Mouse (Mus musculus): Measurements from ENCODE around the gene 1700017D01Rik. TPM values are rescaled to one million over a fixed set of nuclear protein-coding genes. Genes with fewer than 3 reads are reported as not detected.
"Not testable (repeated sequence)": the region's sequence is repeated elsewhere in the genome, so short reads cannot be mapped to it uniquely, and the experiment has no call there.

The 1700017D01Rik gene
- polyA plus RNA-seq, 1 experiment = not detected

DNA sequence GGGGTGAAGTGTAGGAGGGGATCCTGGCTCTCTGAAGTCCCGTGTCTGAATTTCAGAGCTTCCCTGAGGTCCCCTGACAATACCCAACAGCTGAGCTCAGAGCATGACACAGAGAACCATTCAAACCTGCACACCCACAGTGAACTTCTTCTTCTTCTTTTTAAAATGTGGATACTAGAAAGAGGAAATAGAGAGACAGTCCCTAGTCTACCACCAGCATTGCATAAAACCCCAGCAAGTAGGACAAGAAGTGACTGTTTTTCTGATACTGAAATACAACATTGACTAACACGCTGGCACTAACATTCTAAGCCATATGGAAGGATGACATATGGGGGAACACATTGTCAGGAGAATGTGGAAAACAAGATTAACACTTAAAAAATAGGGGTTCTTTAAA, 11.3 kb downstream of the 1700017D01Rik start:
- Histone ChIP-seq H3K4me3 (ENCODE audit: extremely low read depth, insufficient read depth, insufficient read length) (no peak overlapping the region), H3K36me3 (ENCODE audit: control insufficient read depth, insufficient read depth, low read length) (no peaks in the 10 kb centered on the region), H3K27me3 (ENCODE audit: control insufficient read depth, insufficient read depth, low read length) (no peaks in the 10 kb centered on the region), H3K4me1 (ENCODE audit: control insufficient read depth, insufficient read depth, insufficient read length) (peaks cover 9% of the 10 kb centered on the region; the same call in 1 of the 2 replicates), H3K27ac (ENCODE audit: insufficient read depth, low read length) (peak overlapping the region; percentile 41; the same call in 1 of the 2 replicates)
- TF ChIP-seq CTCF (IDR thresholded peaks at IDR 0.05; ENCODE audit: extremely low read depth, insufficient read depth, insufficient read length, insufficient replicate concordance) (no peak), POLR2A (IDR thresholded peaks at IDR 0.05; ENCODE audit: low read depth, low read length) (no peak)
- peak in 1 of 2 experiments; percentile 39 for DNase-seq (ENCODE audit: low read depth in 1 of 2, low spot score in 2 of 2)
- 19% methylated on average over 2 of the region's 2 CpGs for WGBS

DNA sequence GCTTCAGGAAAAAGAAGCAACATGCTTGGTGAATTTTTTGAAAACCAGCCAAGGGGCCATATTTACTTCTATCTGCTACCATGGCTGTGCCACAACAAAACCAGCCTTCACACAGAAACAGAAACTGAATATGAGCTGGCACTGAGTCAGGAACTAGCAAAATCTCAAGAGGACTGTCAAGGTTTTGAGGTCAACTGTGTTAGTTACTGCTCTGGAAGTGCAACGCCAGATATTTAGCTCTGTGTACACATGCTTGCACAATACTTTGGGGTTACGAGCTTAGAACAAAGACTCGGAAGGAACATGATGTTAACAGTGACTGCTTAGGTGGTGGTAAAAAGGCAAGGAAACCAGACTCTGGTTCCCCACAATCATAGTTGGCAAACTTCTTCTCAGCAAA, 22.9 kb downstream of the 1700017D01Rik start:
- Histone ChIP-seq H3K36me3 (ENCODE audit: control insufficient read depth, insufficient read depth, low read length) (no peaks in the 10 kb centered on the region), H3K27me3 (ENCODE audit: control insufficient read depth, insufficient read depth, low read length) (no peaks in the 10 kb centered on the region), H3K4me1 (ENCODE audit: control insufficient read depth, insufficient read depth, insufficient read length) (peaks cover 3% of the 10 kb centered on the region; the same call in 1 of the 2 replicates), H3K27ac (ENCODE audit: insufficient read depth, low read length) (no peak overlapping the region), H3K4me3 (ENCODE audit: extremely low read depth, insufficient read depth, insufficient read length) (no peak overlapping the region)
- WGBS = 14% methylated on average over 3 of the region's 3 CpGs
- TF ChIP-seq POLR2A (IDR thresholded peaks at IDR 0.05; ENCODE audit: low read depth, low read length) (no peak), CTCF (IDR thresholded peaks at IDR 0.05; ENCODE audit: extremely low read depth, insufficient read depth, insufficient read length, insufficient replicate concordance) (no peak)
- peak in 1 of 2 experiments; percentile 14 for DNase-seq (ENCODE audit: low read depth in 1 of 2, low spot score in 2 of 2)

DNA sequence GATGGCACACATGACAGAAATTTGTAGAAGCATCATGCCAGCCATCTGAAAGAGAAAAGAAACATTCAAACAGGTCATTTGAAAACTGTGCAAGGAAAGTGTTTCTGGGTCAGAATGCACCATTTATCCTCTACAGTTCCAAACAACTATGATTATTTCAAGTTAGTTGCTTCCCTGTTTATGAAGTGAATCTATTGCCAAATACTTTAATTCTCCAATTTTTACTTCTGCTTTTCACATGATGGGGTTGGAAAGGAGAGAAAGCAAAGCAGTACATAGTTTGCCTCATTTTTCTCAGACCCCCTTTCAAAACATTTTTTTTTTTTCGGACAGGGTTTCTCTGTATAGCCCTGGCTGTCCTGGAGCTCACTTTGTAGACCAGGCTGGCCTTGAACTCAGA, 28.8 kb downstream of the 1700017D01Rik start:
- no peak overlapping the region for H3K27ac ChIP-seq (ENCODE audit: insufficient read depth, low read length)
- no peaks in the 10 kb centered on the region for H3K36me3 ChIP-seq (ENCODE audit: control insufficient read depth, insufficient read depth, low read length)
- no peak overlapping the region for H3K4me3 ChIP-seq (ENCODE audit: extremely low read depth, insufficient read depth, insufficient read length)
- no peak for TF ChIP-seq CTCF (IDR thresholded peaks at IDR 0.05; ENCODE audit: extremely low read depth, insufficient read depth, insufficient read length, insufficient replicate concordance)
- TF ChIP-seq POLR2A (IDR thresholded peaks at IDR 0.05; ENCODE audit: low read depth, low read length) = no peak
- WGBS = 71% methylated on average over 1 of the region's 1 CpGs
- H3K27me3 ChIP-seq (ENCODE audit: control insufficient read depth, insufficient read depth, low read length) = no peaks in the 10 kb centered on the region
- DNase-seq (ENCODE audit: low read depth in 1 of 2, low spot score in 2 of 2) = no peak
- H3K4me1 ChIP-seq (ENCODE audit: control insufficient read depth, insufficient read depth, insufficient read length) = no peaks in the 10 kb centered on the region

DNA sequence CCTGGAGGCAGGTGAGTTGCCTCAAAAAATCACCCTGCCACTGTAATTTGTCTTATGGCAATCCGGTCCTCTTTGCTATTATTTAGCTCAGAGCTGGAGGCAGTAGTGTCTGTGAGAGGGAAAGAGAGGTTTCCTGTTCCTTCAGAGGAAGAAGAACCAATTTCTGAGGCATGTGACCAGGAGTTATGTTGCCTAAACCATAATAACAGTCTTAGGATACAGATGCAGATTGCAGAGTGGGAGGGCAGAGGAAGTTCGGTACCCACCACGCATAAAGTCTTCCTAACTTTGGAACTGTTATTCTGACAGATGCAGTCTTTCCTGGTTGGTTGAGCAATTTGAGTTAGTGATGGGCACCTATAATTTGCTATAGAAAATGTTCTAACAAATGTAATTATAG, 32.3 kb downstream of the 1700017D01Rik start:
- no peaks in the 10 kb centered on the region for H3K27me3 ChIP-seq (ENCODE audit: control insufficient read depth, insufficient read depth, low read length)
- 44% methylated on average over 3 of the region's 3 CpGs for whole genome bisulfite sequencing
- H3K36me3 ChIP-seq (ENCODE audit: control insufficient read depth, insufficient read depth, low read length) = no peaks in the 10 kb centered on the region
- no peak for DNase-seq (ENCODE audit: low read depth in 1 of 2, low spot score in 2 of 2)
- H3K4me1 ChIP-seq (ENCODE audit: control insufficient read depth, insufficient read depth, insufficient read length) = no peaks in the 10 kb centered on the region
- no peak overlapping the region for H3K27ac ChIP-seq (ENCODE audit: insufficient read depth, low read length)
- H3K4me3 ChIP-seq (ENCODE audit: extremely low read depth, insufficient read depth, insufficient read length) = no peak overlapping the region
- TF ChIP-seq CTCF (IDR thresholded peaks at IDR 0.05; ENCODE audit: extremely low read depth, insufficient read depth, insufficient read length, insufficient replicate concordance) = no peak
- TF ChIP-seq POLR2A (IDR thresholded peaks at IDR 0.05; ENCODE audit: low read depth, low read length) = no peak

DNA sequence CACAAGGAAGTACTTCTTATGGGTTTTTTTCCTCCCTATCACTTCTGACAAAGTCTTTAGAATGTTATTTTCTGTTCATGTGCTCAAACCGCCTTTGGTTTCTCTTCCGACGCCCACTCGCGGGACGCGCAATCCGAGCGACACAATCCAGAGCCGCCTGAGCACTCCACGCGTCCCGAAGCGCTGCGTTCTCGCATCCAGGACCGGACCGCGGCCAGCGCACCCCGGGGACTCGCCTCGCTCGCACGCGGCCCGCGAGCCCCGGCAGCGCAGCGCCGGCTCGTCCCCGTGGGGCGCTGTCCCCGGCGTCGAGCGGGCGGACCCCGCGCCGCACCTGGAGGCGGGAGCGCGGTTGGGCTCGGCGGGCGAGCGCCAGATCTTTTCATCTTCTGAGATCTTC, 38.5 kb downstream of the 1700017D01Rik start:
- H3K27me3 ChIP-seq (ENCODE audit: control insufficient read depth, insufficient read depth, low read length); H3K4me1 ChIP-seq (ENCODE audit: control insufficient read depth, insufficient read depth, insufficient read length); H3K36me3 ChIP-seq (ENCODE audit: control insufficient read depth, insufficient read depth, low read length); H3K27ac ChIP-seq (ENCODE audit: insufficient read depth, low read length): not testable (repeated sequence)
- H3K4me3 ChIP-seq (ENCODE audit: extremely low read depth, insufficient read depth, insufficient read length) = peak overlapping the region; percentile 62
- DNase-seq (ENCODE audit: low read depth in 1 of 2, low spot score in 2 of 2) = peak in 1 of 2 experiments; percentile 3
- 5% methylated on average over 50 of the region's 50 CpGs for WGBS

DNA sequence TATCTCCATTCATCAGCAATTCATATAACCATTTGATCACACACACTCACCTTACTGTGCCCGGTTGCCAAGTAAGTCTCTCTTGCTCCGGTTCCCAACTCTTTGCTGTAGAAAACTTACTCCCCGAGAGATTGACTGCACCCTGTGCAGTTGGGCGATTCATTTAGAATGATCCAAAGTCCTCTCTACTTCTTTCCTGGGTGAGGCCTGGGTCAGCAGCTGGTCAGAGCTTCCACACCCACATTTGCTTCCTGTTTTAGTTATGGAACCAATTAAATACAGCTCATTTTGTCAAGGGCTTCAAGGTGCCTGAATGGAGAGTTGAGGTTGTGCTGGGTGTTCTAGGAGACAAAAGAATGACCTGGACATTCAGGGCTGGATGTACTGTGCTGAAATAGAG, 49.7 kb downstream of the 1700017D01Rik start, which contains the start of gene Ms4a8a:
Gene Ms4a8a (minus strand): TSS at position 169 of the 400 bp plus-strand sequence.
- H3K4me3 ChIP-seq (ENCODE audit: extremely low read depth, insufficient read depth, insufficient read length) = no peak within 1 kb of the TSS
- H3K27me3 ChIP-seq (ENCODE audit: control insufficient read depth, insufficient read depth, low read length) = no peaks in the 10 kb centered on the region
- H3K4me1 ChIP-seq (ENCODE audit: control insufficient read depth, insufficient read depth, insufficient read length) = no peaks in the 10 kb centered on the region
- DNase-seq (ENCODE audit: low read depth in 1 of 2, low spot score in 2 of 2) = no peak
- WGBS = 84% methylated on average over 4 of the region's 4 CpGs
- TF ChIP-seq POLR2A (IDR thresholded peaks at IDR 0.05; ENCODE audit: low read depth, low read length) = no peak
- no peak for TF ChIP-seq CTCF (IDR thresholded peaks at IDR 0.05; ENCODE audit: extremely low read depth, insufficient read depth, insufficient read length, insufficient replicate concordance)
- no peaks in the 10 kb centered on the region for H3K36me3 ChIP-seq (ENCODE audit: control insufficient read depth, insufficient read depth, low read length)
- no peak within 1 kb of the TSS for H3K27ac ChIP-seq (ENCODE audit: insufficient read depth, low read length)

DNA sequence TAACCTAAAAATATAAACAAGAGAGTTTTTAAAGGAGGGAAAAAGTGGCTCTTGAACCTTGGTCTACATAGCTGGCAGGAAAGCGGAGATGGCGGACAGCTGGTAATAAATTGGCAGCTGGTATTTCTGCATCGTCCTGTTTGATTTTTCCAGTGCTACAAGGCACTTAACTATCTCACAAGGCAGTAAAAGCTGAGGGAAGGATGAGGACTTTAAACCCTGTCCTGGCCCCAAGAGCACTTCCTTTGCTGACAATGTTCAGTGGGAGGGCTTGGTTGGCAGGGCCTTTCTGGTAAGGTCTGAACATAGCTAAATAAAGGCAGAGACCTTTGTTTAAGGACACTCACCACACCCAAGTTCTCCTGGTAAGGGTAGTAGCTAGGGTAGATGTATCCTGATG, 60.3 kb downstream of the 1700017D01Rik start:
- no peak for DNase-seq (ENCODE audit: low read depth in 1 of 2, low spot score in 2 of 2)
- no peaks in the 10 kb centered on the region for H3K36me3 ChIP-seq (ENCODE audit: control insufficient read depth, insufficient read depth, low read length)
- TF ChIP-seq CTCF (IDR thresholded peaks at IDR 0.05; ENCODE audit: extremely low read depth, insufficient read depth, insufficient read length, insufficient replicate concordance) (no peak), POLR2A (IDR thresholded peaks at IDR 0.05; ENCODE audit: low read depth, low read length) (no peak)
- H3K27me3 ChIP-seq (ENCODE audit: control insufficient read depth, insufficient read depth, low read length) = no peaks in the 10 kb centered on the region
- H3K27ac ChIP-seq (ENCODE audit: insufficient read depth, low read length) = no peak overlapping the region
- H3K4me3 ChIP-seq (ENCODE audit: extremely low read depth, insufficient read depth, insufficient read length) = no peak overlapping the region
- H3K4me1 ChIP-seq (ENCODE audit: control insufficient read depth, insufficient read depth, insufficient read length) = peaks cover 1% of the 10 kb centered on the region; the same call in 1 of the 2 replicates
- WGBS = 81% methylated on average over 3 of the region's 3 CpGs

Data from spleen, adult 2 months (tissue).